Mouse (Mus musculus): ENCODE measurements around the gene Olfr1095. TPM values are rescaled to one million over a fixed set of nuclear protein-coding genes. Genes with fewer than 3 reads are reported as not detected.

Olfr1095 gene
- polyA plus RNA-seq (2015; fragmentation: Illumina TruSeq; extraction: RNeasy Lipid Tissue Mini Kit (QIAGEN cat#74804); ENCODE audit: insufficient read depth, low replicate concordance) = not detected

GRCm38 (mm10) chr2:86851596-86851995 lies at the start of gene Olfr1095:
Gene Olfr1095, minus strand, starts transcription at chr2:86851696.

GRCm38 (mm10) chr2:86892116-86892515 lies 40.6 kb upstream of the Olfr1095 start, which contains the start of gene Olfr1097:
Gene Olfr1097, minus strand, starts transcription at chr2:86892216.

GRCm38 (mm10) chr2:86874702-86875101 lies 23.2 kb upstream of the Olfr1095 start, which contains the start of gene Gm13723:
Gene Gm13723, minus strand, starts transcription at chr2:86874802.

GRCm38 (mm10) chr2:86824363-86824762 lies 27.1 kb downstream of the Olfr1095 start, which contains the start of gene Olfr1094:
Gene Olfr1094, plus strand, starts transcription at chr2:86824663.

GRCm38 (mm10) chr2:86809918-86810317 lies 41.6 kb downstream of the Olfr1095 start, which contains the start of gene Olfr141:
Gene Olfr141, minus strand, starts transcription at chr2:86810018.

Other genes starting within 250 kb of the Olfr1095 start
- gene Olfr1084, start 212.0 kb downstream of the Olfr1095 start, polyA plus RNA-seq (2015; fragmentation: Illumina TruSeq; extraction: RNeasy Lipid Tissue Mini Kit (QIAGEN cat#74804); ENCODE audit: insufficient read depth, low replicate concordance) = not detected
- gene Olfr1085, start 189.7 kb downstream of the Olfr1095 start, polyA plus RNA-seq (2015; fragmentation: Illumina TruSeq; extraction: RNeasy Lipid Tissue Mini Kit (QIAGEN cat#74804); ENCODE audit: insufficient read depth, low replicate concordance) = not detected
- gene Olfr1086, start 171.6 kb downstream of the Olfr1095 start, polyA plus RNA-seq (2015; fragmentation: Illumina TruSeq; extraction: RNeasy Lipid Tissue Mini Kit (QIAGEN cat#74804); ENCODE audit: insufficient read depth, low replicate concordance) = not detected
- gene Olfr1087, start 153.3 kb downstream of the Olfr1095 start, polyA plus RNA-seq (2015; fragmentation: Illumina TruSeq; extraction: RNeasy Lipid Tissue Mini Kit (QIAGEN cat#74804); ENCODE audit: insufficient read depth, low replicate concordance) = not detected
- not detected for gene Olfr1089, start 118.0 kb downstream of the Olfr1095 start, polyA plus RNA-seq (2015; fragmentation: Illumina TruSeq; extraction: RNeasy Lipid Tissue Mini Kit (QIAGEN cat#74804); ENCODE audit: insufficient read depth, low replicate concordance)
- not detected for gene Olfr1090, start 92.7 kb downstream of the Olfr1095 start, polyA plus RNA-seq (2015; fragmentation: Illumina TruSeq; extraction: RNeasy Lipid Tissue Mini Kit (QIAGEN cat#74804); ENCODE audit: insufficient read depth, low replicate concordance)
- gene Olfr1093, start 69.2 kb downstream of the Olfr1095 start, polyA plus RNA-seq (2015; fragmentation: Illumina TruSeq; extraction: RNeasy Lipid Tissue Mini Kit (QIAGEN cat#74804); ENCODE audit: insufficient read depth, low replicate concordance) = not detected
- not detected for gene Olfr141, start 41.7 kb downstream of the Olfr1095 start, polyA plus RNA-seq (2015; fragmentation: Illumina TruSeq; extraction: RNeasy Lipid Tissue Mini Kit (QIAGEN cat#74804); ENCODE audit: insufficient read depth, low replicate concordance)
- not detected for gene Olfr1094, start 27.0 kb downstream of the Olfr1095 start, polyA plus RNA-seq (2015; fragmentation: Illumina TruSeq; extraction: RNeasy Lipid Tissue Mini Kit (QIAGEN cat#74804); ENCODE audit: insufficient read depth, low replicate concordance)
- gene Gm13723, start 23.1 kb upstream of the Olfr1095 start, polyA plus RNA-seq (2015; fragmentation: Illumina TruSeq; extraction: RNeasy Lipid Tissue Mini Kit (QIAGEN cat#74804); ENCODE audit: insufficient read depth, low replicate concordance) = not detected
- gene Olfr1097, start 40.5 kb upstream of the Olfr1095 start, polyA plus RNA-seq (2015; fragmentation: Illumina TruSeq; extraction: RNeasy Lipid Tissue Mini Kit (QIAGEN cat#74804); ENCODE audit: insufficient read depth, low replicate concordance) = not detected
- not detected for gene Olfr1098, start 72.8 kb upstream of the Olfr1095 start, polyA plus RNA-seq (2015; fragmentation: Illumina TruSeq; extraction: RNeasy Lipid Tissue Mini Kit (QIAGEN cat#74804); ENCODE audit: insufficient read depth, low replicate concordance)
- gene Olfr1099, start 109.0 kb upstream of the Olfr1095 start, polyA plus RNA-seq (2015; fragmentation: Illumina TruSeq; extraction: RNeasy Lipid Tissue Mini Kit (QIAGEN cat#74804); ENCODE audit: insufficient read depth, low replicate concordance) = not detected
- not detected for gene Olfr1100, start 128.3 kb upstream of the Olfr1095 start, polyA plus RNA-seq (2015; fragmentation: Illumina TruSeq; extraction: RNeasy Lipid Tissue Mini Kit (QIAGEN cat#74804); ENCODE audit: insufficient read depth, low replicate concordance)
- gene Olfr1101, start 139.5 kb upstream of the Olfr1095 start, polyA plus RNA-seq (2015; fragmentation: Illumina TruSeq; extraction: RNeasy Lipid Tissue Mini Kit (QIAGEN cat#74804); ENCODE audit: insufficient read depth, low replicate concordance) = not detected
- not detected for gene Olfr1102, start 146.7 kb upstream of the Olfr1095 start, polyA plus RNA-seq (2015; fragmentation: Illumina TruSeq; extraction: RNeasy Lipid Tissue Mini Kit (QIAGEN cat#74804); ENCODE audit: insufficient read depth, low replicate concordance)
- gene Olfr1104, start 175.4 kb upstream of the Olfr1095 start, polyA plus RNA-seq (2015; fragmentation: Illumina TruSeq; extraction: RNeasy Lipid Tissue Mini Kit (QIAGEN cat#74804); ENCODE audit: insufficient read depth, low replicate concordance) = not detected
- not detected for gene Olfr1105, start 184.8 kb upstream of the Olfr1095 start, polyA plus RNA-seq (2015; fragmentation: Illumina TruSeq; extraction: RNeasy Lipid Tissue Mini Kit (QIAGEN cat#74804); ENCODE audit: insufficient read depth, low replicate concordance)
- not detected for gene Olfr1106, start 200.6 kb upstream of the Olfr1095 start, polyA plus RNA-seq (2015; fragmentation: Illumina TruSeq; extraction: RNeasy Lipid Tissue Mini Kit (QIAGEN cat#74804); ENCODE audit: insufficient read depth, low replicate concordance)
- gene Olfr1107, start 224.1 kb upstream of the Olfr1095 start, polyA plus RNA-seq (2015; fragmentation: Illumina TruSeq; extraction: RNeasy Lipid Tissue Mini Kit (QIAGEN cat#74804); ENCODE audit: insufficient read depth, low replicate concordance) = not detected
- not detected for gene Olfr1109, start 244.3 kb upstream of the Olfr1095 start, polyA plus RNA-seq (2015; fragmentation: Illumina TruSeq; extraction: RNeasy Lipid Tissue Mini Kit (QIAGEN cat#74804); ENCODE audit: insufficient read depth, low replicate concordance)

Measured in spleen, adult 10 weeks (tissue).